ENCODE assay signal across 17 mouse cellular contexts in the genomic region with DNA sequence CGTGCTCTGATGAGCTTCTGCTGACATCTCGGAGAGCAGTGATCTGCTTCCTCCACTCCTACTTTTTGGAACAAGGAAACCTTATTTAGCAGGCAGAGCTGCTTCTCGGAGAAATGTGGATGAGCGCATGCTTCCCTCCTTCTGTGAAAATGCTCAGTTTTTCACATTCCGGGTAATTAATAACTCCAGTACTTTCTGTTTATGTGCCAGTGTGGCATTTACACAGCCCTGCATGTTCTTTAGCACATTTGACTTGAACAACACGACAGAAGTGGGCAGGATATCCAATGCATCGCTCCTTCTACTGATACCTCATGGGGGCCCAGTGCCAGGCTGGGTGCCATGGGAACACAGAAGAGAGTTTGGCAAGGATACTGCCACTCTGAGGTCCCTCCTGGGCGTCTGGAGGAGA.
DNase-seq lines count a peak whose midpoint lies in the region; ATAC-seq lines count a peak whose summit lies in the region.
"Had no signal": no experiment of that assay in that cellular context is flagged by ENCODE, and none has a peak within 500 bp of the region (broad histone marks: within the 10 kb centered on the region; RNA-seq: fewer than 3 reads in every experiment).

No protein-coding gene starts in this region.

- H3K27ac ChIP-seq in forebrain, embryonic 15.5 days (replicated peaks) = no peak overlapping the region
- H3K27ac ChIP-seq: embryonic facial prominence, embryonic 10.5 days; heart, embryonic 13.5 days; kidney, postnatal 0 days; limb, embryonic 13.5 days had no signal

- H3K4me3 ChIP-seq in forebrain, embryonic 15.5 days = no peak overlapping the region
- H3K4me3 ChIP-seq: embryonic facial prominence, embryonic 10.5 days; heart, embryonic 13.5 days; limb, embryonic 13.5 days had no signal

- peak; percentile 42 to 48 for DNase-seq in frontal cortex, postnatal 36 days (ENCODE audit: low spot score in 2 of 2)
- DNase-seq in left cerebral cortex, adult 18-20 months (ENCODE audit: low spot score in 2 of 2) = peak; percentile 39 to 45
- DNase-seq in right cerebral cortex, adult 2 months (ENCODE audit: low spot score in 2 of 2) = peak; percentile 45 to 58
- DNase-seq in kidney, adult 9 months = no peak
- DNase-seq in spleen, postnatal 14 days (ENCODE audit: low spot score in 2 of 2) = no peak
- DNase-seq: lung, postnatal 36 days; midbrain, embryonic 14.5 days; thymus, adult 18-20 months had no signal

- H3K9ac ChIP-seq in forebrain, embryonic 15.5 days (replicated peaks) = no peak overlapping the region
- H3K9ac ChIP-seq: heart, embryonic 13.5 days; limb, embryonic 13.5 days had no signal

- H3K9me3 ChIP-seq in forebrain, embryonic 15.5 days = no peaks in the 10 kb centered on the region
- H3K9me3 ChIP-seq: embryonic facial prominence, embryonic 10.5 days; heart, embryonic 13.5 days; limb, embryonic 13.5 days had no signal

- peak; percentile 70 for ATAC-seq in frontal cortex, adult (ENCODE audit: low TSS enrichment)
- no peak for ATAC-seq in forebrain, embryonic 15.5 days (replicated peaks)
- ATAC-seq: activated CD4-positive, CD25-positive, alpha-beta regulatory T cell, adult 4 months; CD4-positive, CD25-positive, alpha-beta regulatory T cell, adult 4 months; inflammation-experienced regulatory T-cells, adult 6 months had no signal

- 56% methylated on average over 8 of the region's 8 CpGs for WGBS in forebrain, embryonic 15.5 days

- H3K36me3 ChIP-seq in forebrain, embryonic 15.5 days = no peaks in the 10 kb centered on the region
- H3K36me3 ChIP-seq: embryonic facial prominence, embryonic 10.5 days; heart, embryonic 13.5 days; limb, embryonic 13.5 days had no signal

- no peaks in the 10 kb centered on the region for H3K27me3 ChIP-seq in forebrain, embryonic 15.5 days
- H3K27me3 ChIP-seq: heart, embryonic 13.5 days had no signal

- peaks cover 15% of the 10 kb centered on the region for H3K4me1 ChIP-seq in forebrain, embryonic 15.5 days

- no peak overlapping the region for H3K4me2 ChIP-seq in forebrain, embryonic 15.5 days (replicated peaks)
- H3K4me2 ChIP-seq: heart, embryonic 13.5 days; limb, embryonic 13.5 days had no signal

Comparison
In these comparisons a context has a peak if more than half of its experiments do, and no peak if none do; other contexts are left out.
1. DNase-seq: peak in frontal cortex, postnatal 36 days (2 of 2), left cerebral cortex, adult 18-20 months (2 of 2) and right cerebral cortex, adult 2 months (2 of 2); none in kidney, adult 9 months (single experiment) and spleen, postnatal 14 days (0 of 2).